Mouse (Mus musculus) midbrain, embryonic 11.5 days (tissue): ENCODE data around the gene Ap1g1. TPM values are rescaled to one million over a fixed set of nuclear protein-coding genes. Genes with fewer than 3 reads are reported as not detected.

ENCODE experiments used
- ATAC-seq: fragments of 200-750 bp; cut with Nextera tagmentation; 2 replicates; pipeline ENCODE4 v1.8.0; 2017; ENCODE audit warnings: moderate TSS enrichment, moderate library complexity; ENCODE audit not compliant: low FRiP score
- DNase-seq: peaks from one replicate; pipeline ENCODE4 v3.0.0; 2015; ENCODE audit warnings: low spot score; ENCODE audit errors: missing footprints
- H3K27ac ChIP-seq: fragments of 300-500 bp; sonication (generic); 2 replicates; pipeline ENCODE4 v1.5.1; 2014; ENCODE audit warnings: low read depth, low read length
- H3K27me3 ChIP-seq: fragments of 300-500 bp; sonication (generic); 2 replicates; pipeline ENCODE4 v1.6.1; 2014; ENCODE audit warnings: mild to moderate bottlenecking, low read length, moderate library complexity, mixed read lengths; ENCODE audit not compliant: control insufficient read depth, insufficient read depth
- H3K36me3 ChIP-seq: fragments of 300-500 bp; sonication (generic); 2 replicates; pipeline ENCODE4 v1.6.1; 2014; ENCODE audit warnings: mild to moderate bottlenecking, low read length, moderate library complexity, mixed read lengths; ENCODE audit not compliant: control insufficient read depth, insufficient read depth
- H3K4me1 ChIP-seq: fragments of 300-500 bp; sonication (generic); 2 replicates; pipeline ENCODE4 v1.6.1; 2014; ENCODE audit warnings: low read length; ENCODE audit not compliant: control insufficient read depth, insufficient read depth
- H3K4me2 ChIP-seq: fragments of 300-500 bp; sonication (generic); 2 replicates; pipeline ENCODE4 v1.6.1; 2014; ENCODE audit warnings: mild to moderate bottlenecking, moderate library complexity
- H3K4me3 ChIP-seq: fragments of 300-500 bp; sonication (generic); 2 replicates; pipeline ENCODE4 v1.5.1; 2014; ENCODE audit warnings: low read depth, low read length
- H3K9ac ChIP-seq: fragments of 300-500 bp; sonication (generic); 2 replicates; pipeline ENCODE4 v1.6.1; 2014; ENCODE audit warnings: low read length
- H3K9me3 ChIP-seq: fragments of 300-500 bp; sonication (generic); 2 replicates; pipeline ENCODE4 v1.6.1; 2016; ENCODE audit warnings: low read length; ENCODE audit not compliant: control insufficient read depth
- WGBS: fragments of 180-500 bp; shearing (Covaris S2); extraction: QIAGEN DNeasy Blood & Tissue Kit; methylation state at CpG from one replicate; pipeline ENCODE4 v1.1.7; 2014; 5-methylcytosine and 5-hydroxymethylcytosine counted together
- polyA plus RNA-seq: library from polyadenylated mRNA; unstranded; fragments of >200 nt; fragmentation: Nextera tagmentation; extraction: Ambion mirVana; gene quantifications from 2 replicates; pipeline ENCODE4 v1.2.1, GENCODE M21; 2014

Ap1g1 gene
- polyA plus RNA-seq, 1 experiment from 2014 or later = 41.6 TPM

DNA sequence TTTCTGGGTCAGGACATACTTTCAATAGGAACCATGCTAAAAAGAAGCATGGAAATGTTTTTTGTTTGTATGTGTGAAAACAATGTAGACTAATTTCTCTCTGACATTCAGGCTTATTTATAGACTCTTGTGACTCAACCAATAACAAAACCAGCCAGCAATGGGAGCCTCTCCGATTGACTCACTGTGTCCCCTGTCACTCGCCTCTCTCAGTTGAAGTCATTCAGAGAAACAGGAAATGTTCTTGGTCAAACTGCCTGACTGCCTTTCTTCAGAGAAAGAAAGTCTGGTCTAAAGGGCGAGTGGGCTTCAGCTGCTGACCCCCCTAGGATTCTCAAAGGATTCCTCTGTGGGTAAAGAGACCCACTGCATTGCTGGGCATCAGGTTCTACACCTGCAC lies 5.2 kb upstream of the Ap1g1 start:
- Histone ChIP-seq H3K27me3 (no peaks in the 10 kb centered on the region; the same call in 1 of the 2 replicates), H3K27ac (no peak overlapping the region), H3K9me3 (no peaks in the 10 kb centered on the region), H3K9ac (no peak overlapping the region), H3K36me3 (no peaks in the 10 kb centered on the region), H3K4me2 (no peak overlapping the region), H3K4me3 (no peak overlapping the region), H3K4me1 (no peaks in the 10 kb centered on the region)
- DNase-seq (no peak), ATAC-seq (no peak)
- 53% methylated on average over 3 of the region's 3 CpGs for WGBS

DNA sequence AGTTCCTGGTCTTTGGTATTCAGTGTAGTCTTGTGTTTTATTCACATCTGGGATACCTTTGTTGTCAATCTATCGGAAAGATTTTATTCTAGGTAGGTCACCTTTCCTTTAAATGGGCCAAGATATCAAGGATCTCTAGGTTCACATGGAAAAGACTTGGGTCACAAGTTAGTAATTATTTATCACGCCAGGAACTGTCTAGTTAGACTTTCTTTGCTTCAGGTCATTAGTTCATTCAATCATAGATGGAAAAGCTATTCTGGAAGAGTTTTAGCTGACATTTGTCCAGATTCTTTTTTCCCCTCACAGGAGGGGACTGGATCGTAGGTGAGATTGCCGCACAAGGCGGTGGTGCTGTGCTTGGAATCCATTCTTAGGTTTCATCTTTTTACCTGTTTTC lies 503 bp upstream of the Ap1g1 start:
- peak overlapping the region; percentile 88 for H3K4me2 ChIP-seq
- H3K36me3 ChIP-seq = no peaks in the 10 kb centered on the region
- 27% methylated on average over 5 of the region's 5 CpGs for WGBS
- ATAC-seq = peak; percentile 6; the same call in 1 of the 2 replicates
- peak overlapping the region; percentile 62 for H3K4me3 ChIP-seq
- DNase-seq = peak; percentile 87
- peak overlapping the region; percentile 96; the same call in 1 of the 2 replicates for H3K9ac ChIP-seq
- H3K9me3 ChIP-seq = no peaks in the 10 kb centered on the region
- no peak overlapping the region for H3K27ac ChIP-seq
- H3K27me3 ChIP-seq = no peaks in the 10 kb centered on the region; the same call in 1 of the 2 replicates
- H3K4me1 ChIP-seq = peaks cover 12% of the 10 kb centered on the region

GRCm38 (mm10) chr8:109778993-109779421 lies 653 bp downstream of the Ap1g1 start:
- peaks cover 12% of the 10 kb centered on the region for H3K4me1 ChIP-seq
- H3K27me3 ChIP-seq = no peaks in the 10 kb centered on the region; the same call in 1 of the 2 replicates
- no peaks in the 10 kb centered on the region for H3K36me3 ChIP-seq
- ATAC-seq = peak; percentile 76
- peak overlapping the region; percentile 97 for H3K27ac ChIP-seq
- WGBS = under 1% methylated on average over 32 of the region's 32 CpGs
- H3K9ac ChIP-seq = peak overlapping the region; percentile 96
- H3K4me2 ChIP-seq = peak overlapping the region; percentile 88
- DNase-seq = peak; percentile 97
- H3K4me3 ChIP-seq = peak overlapping the region; percentile 62
- no peaks in the 10 kb centered on the region for H3K9me3 ChIP-seq

DNA sequence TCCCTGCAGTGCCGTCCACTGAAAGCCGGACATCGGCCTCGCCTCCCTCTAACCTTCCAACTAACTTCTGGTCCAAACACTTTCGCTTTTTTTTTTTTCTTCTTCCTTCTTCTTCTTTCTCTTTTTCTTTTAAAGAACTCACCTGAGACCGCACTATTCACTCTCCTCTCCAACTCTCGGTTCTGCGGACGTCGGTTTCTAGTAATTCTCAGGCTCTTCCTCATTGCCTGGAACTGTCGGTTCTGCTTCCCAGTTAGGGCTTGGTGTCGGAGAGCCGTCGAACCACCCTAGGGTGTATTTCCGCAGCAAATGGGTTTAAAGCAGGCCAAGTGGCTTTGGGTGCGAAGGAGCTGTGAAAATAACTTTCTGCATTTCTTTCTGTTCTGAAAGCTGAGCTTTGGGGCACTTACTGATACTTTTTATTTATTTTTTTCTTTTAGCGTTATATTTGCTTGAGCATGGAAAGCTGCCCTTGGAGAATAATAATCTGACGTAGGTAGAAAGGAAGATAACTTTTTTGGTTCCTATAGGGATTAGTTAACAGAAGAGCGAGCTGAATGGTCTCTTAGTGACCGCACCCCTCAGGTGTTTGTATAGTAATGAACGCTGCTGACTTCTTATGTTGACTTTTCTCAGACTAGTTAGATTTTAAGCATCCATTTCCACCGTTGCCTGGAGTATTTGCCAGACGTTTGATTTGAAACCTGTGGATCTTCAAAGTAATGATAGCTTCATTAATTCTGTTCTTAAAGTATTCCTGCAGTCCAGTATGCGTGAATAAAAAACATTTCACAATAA lies 1.3 kb downstream of the Ap1g1 start:
- H3K27ac ChIP-seq = no peak overlapping the region
- no peaks in the 10 kb centered on the region for H3K9me3 ChIP-seq
- DNase-seq (no peak), ATAC-seq (no peak)
- no peaks in the 10 kb centered on the region for H3K36me3 ChIP-seq
- H3K4me2 ChIP-seq = peak overlapping the region; percentile 88
- H3K9ac ChIP-seq = peak overlapping the region; percentile 96
- WGBS = 22% methylated on average over 24 of the region's 24 CpGs
- H3K4me1 ChIP-seq = peaks cover 12% of the 10 kb centered on the region
- H3K27me3 ChIP-seq = no peaks in the 10 kb centered on the region; the same call in 1 of the 2 replicates
- H3K4me3 ChIP-seq = peak overlapping the region; percentile 62

DNA sequence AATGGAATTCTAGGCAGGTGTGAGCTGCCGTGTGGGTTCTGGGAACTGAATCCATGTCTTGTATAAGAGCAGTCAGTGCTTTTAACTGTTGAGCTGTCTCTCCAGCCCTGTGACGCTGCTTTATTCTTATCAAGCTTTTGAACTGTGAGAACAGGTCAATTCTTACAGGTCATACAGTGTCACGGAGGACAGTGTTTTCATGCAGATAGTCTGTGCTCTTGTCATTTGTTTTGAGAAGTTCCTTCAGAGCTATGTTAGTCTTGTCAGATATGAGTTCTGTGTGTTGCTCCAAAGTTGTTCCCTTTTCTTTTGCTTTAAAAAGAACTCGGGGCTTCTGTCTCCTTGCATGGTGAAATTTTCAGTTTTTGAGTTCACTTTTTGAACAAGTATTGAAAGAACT lies 2.2 kb downstream of the Ap1g1 start:
- H3K36me3 ChIP-seq = no peaks in the 10 kb centered on the region
- H3K4me2 ChIP-seq = no peak overlapping the region; the same call in 1 of the 2 replicates
- ATAC-seq = no peak
- H3K9me3 ChIP-seq = no peaks in the 10 kb centered on the region
- DNase-seq = no peak
- H3K4me3 ChIP-seq = no peak overlapping the region
- no peaks in the 10 kb centered on the region; the same call in 1 of the 2 replicates for H3K27me3 ChIP-seq
- WGBS = 77% methylated on average over 4 of the region's 4 CpGs
- H3K9ac ChIP-seq = no peak overlapping the region
- peaks cover 12% of the 10 kb centered on the region for H3K4me1 ChIP-seq
- H3K27ac ChIP-seq = no peak overlapping the region

- no peak overlapping the region for H3K27ac ChIP-seq
- no peaks in the 10 kb centered on the region for H3K36me3 ChIP-seq
- H3K27me3 ChIP-seq = no peaks in the 10 kb centered on the region
- DNase-seq = no peak
- no peak overlapping the region for H3K4me2 ChIP-seq
- ATAC-seq = no peak
- no peaks in the 10 kb centered on the region for H3K4me1 ChIP-seq
- WGBS = 95% methylated on average over 2 of the region's 2 CpGs
- no peak overlapping the region for H3K9ac ChIP-seq
- H3K9me3 ChIP-seq = no peaks in the 10 kb centered on the region
- H3K4me3 ChIP-seq = no peak overlapping the region
These were observed 12.6 kb downstream of the Ap1g1 start for GRCm38 (mm10) chr8:109790938-109791337.

DNA sequence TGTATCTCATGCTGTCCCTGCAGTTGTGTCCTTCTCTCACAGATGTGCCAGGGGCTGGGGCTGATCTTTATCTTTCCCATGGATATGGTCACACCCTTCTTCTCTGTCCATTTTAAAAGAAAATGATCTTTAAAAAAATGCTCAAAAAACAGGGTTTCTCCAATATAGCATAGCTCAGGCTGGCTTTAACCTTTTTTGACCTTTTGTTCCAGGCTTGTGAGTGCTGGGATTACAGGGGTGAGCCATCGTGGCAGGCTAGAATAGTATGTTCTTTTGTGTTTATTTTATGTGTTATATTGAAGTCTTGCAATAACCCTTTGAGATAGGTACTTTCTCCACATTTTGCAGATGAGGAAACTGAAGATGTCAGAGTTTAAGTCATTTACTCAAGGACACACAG lies 16.8 kb downstream of the Ap1g1 start:
- no peak for DNase-seq
- H3K4me2 ChIP-seq = no peak overlapping the region
- no peaks in the 10 kb centered on the region for H3K27me3 ChIP-seq
- no peaks in the 10 kb centered on the region; the same call in 1 of the 2 replicates for H3K4me1 ChIP-seq
- WGBS = 58% methylated on average over 1 of the region's 1 CpGs
- ATAC-seq = no peak
- H3K4me3 ChIP-seq = no peak overlapping the region
- no peaks in the 10 kb centered on the region for H3K9me3 ChIP-seq
- no peaks in the 10 kb centered on the region for H3K36me3 ChIP-seq
- H3K27ac ChIP-seq = no peak overlapping the region
- H3K9ac ChIP-seq = no peak overlapping the region

DNA sequence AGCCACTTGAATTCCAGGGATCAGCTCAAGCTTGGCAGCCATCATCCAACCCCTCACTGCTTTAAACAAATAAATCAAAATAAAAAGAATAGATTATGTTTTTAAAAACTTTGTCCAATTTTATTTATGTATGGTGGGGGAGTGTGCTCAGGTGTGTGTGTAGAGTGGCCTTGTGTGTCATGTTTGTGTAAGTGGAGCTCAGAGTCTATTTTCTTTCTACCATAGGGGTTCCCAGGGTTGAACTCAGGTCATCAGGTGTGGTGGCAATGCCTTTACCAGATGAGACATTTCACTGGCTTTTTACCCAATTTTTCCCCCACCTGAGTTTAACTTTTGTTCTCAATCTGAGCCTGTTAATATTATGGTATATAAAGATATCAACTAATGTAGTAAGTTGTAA lies 20.4 kb downstream of the Ap1g1 start:
- Histone ChIP-seq H3K9ac (no peak overlapping the region), H3K4me3 (no peak overlapping the region), H3K4me2 (no peak overlapping the region), H3K4me1 (no peaks in the 10 kb centered on the region; the same call in 1 of the 2 replicates), H3K9me3 (no peaks in the 10 kb centered on the region), H3K36me3 (no peaks in the 10 kb centered on the region; the same call in 1 of the 2 replicates), H3K27me3 (no peaks in the 10 kb centered on the region), H3K27ac (no peak overlapping the region)
- DNase-seq = no peak
- ATAC-seq = no peak

DNA sequence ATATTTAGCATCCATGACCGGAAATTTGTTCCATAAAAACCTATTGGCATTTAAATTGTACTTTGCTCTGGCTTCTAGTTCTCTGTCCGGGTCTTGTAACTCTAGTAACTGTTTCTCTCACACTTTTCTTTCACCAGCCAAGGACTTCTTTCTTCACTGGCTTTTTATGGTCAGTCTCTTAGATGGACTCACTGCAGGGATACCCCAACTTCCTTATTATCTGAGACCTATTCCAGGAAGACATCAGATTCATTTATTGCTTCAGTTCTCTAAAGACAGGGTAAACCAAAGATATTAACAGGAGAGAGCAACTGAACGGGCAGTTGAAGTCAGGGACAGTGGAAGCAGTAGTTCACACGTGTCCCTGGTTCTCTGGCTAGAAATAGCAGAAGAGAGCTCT lies 20.9 kb downstream of the Ap1g1 start:
- Histone ChIP-seq H3K4me3 (no peak overlapping the region), H3K9ac (no peak overlapping the region), H3K4me1 (no peaks in the 10 kb centered on the region; the same call in 1 of the 2 replicates), H3K36me3 (no peaks in the 10 kb centered on the region; the same call in 1 of the 2 replicates), H3K4me2 (no peak overlapping the region), H3K27ac (no peak overlapping the region), H3K27me3 (no peaks in the 10 kb centered on the region), H3K9me3 (no peaks in the 10 kb centered on the region)
- ATAC-seq (no peak), DNase-seq (no peak)
- 85% methylated on average over 4 of the region's 4 CpGs for WGBS
